Mouse (Mus musculus) embryonic facial prominence, embryonic 11.5 days (tissue): ENCODE results near the gene Tubb2a. TPM values are rescaled to one million over a fixed set of nuclear protein-coding genes. Genes with fewer than 3 reads are reported as not detected.
A peak's percentile ranks its signal among the peaks of the same experiment; 100 is the strongest.
"Not testable (repeated sequence)": the region's sequence is repeated elsewhere in the genome, so short reads cannot be mapped to it uniquely, and the experiment has no call there.

Experiments used
- ATAC-seq: fragments of 200-750 bp; cut with Nextera tagmentation; replicated peaks from 2 replicates; pipeline ENCODE4 v1.8.0; 2017; ENCODE audit warnings: low read depth; ENCODE audit not compliant: insufficient number of reproducible peaks, low FRiP score, low TSS enrichment
- DNase-seq: peaks from one replicate; pipeline ENCODE4 v3.0.0-alpha.2; 2015; ENCODE audit warnings: low spot score
- H3K27ac ChIP-seq: fragments of 300-500 bp; sonication (generic); replicated peaks from 2 replicates; pipeline ENCODE4 v1.5.1; 2014; ENCODE audit warnings: mild to moderate bottlenecking, low read depth, low read length, control low read depth
- H3K27me3 ChIP-seq: fragments of 300-500 bp; sonication (generic); 2 replicates; pipeline ENCODE4 v1.6.1; 2014; ENCODE audit warnings: mild to moderate bottlenecking, low read length, moderate library complexity, mixed read lengths; ENCODE audit not compliant: control insufficient read depth, insufficient read depth
- H3K36me3 ChIP-seq: fragments of 300-500 bp; sonication (generic); replicated peaks from 2 replicates; pipeline ENCODE4 v1.6.1; 2014; ENCODE audit warnings: low read depth, mild to moderate bottlenecking, low read length, moderate library complexity, mixed read lengths; ENCODE audit not compliant: control insufficient read depth, insufficient read depth
- H3K4me1 ChIP-seq: fragments of 300-500 bp; sonication (generic); 2 replicates; pipeline ENCODE4 v1.6.1; 2014; ENCODE audit warnings: low read length, mixed read lengths; ENCODE audit not compliant: control insufficient read depth, insufficient read depth
- H3K4me2 ChIP-seq: fragments of 300-500 bp; sonication (generic); 2 replicates; pipeline ENCODE4 v1.6.1; 2014; ENCODE audit warnings: low read depth, mild to moderate bottlenecking, control low read depth, low read length, moderate library complexity
- H3K4me3 ChIP-seq: fragments of 300-500 bp; sonication (generic); 2 replicates; pipeline ENCODE4 v1.5.1; 2014; ENCODE audit warnings: low read depth, low read length, control low read depth
- H3K9ac ChIP-seq: fragments of 300-500 bp; sonication (generic); replicated peaks from 2 replicates; pipeline ENCODE4 v1.6.1; 2014; ENCODE audit warnings: mild to moderate bottlenecking, control low read depth, low read length
- H3K9me3 ChIP-seq: fragments of 300-500 bp; sonication (generic); replicated peaks from 2 replicates; pipeline ENCODE4 v1.6.1; 2016; ENCODE audit warnings: mild to moderate bottlenecking, low read length, inconsistent platforms, mixed read lengths; ENCODE audit not compliant: control insufficient read depth
- WGBS: fragments of 180-500 bp; shearing (Covaris S2); extraction: QIAGEN DNeasy Blood & Tissue Kit; methylation state at CpG from one replicate; pipeline ENCODE4 v1.1.7; 2014; 5-methylcytosine and 5-hydroxymethylcytosine counted together
- polyA plus RNA-seq: library from polyadenylated mRNA; unstranded; fragments of >200 nt; fragmentation: Nextera tagmentation; extraction: Ambion mirVana; gene quantifications from 2 replicates; pipeline ENCODE4 v1.2.1, GENCODE M21; 2014

The Tubb2a gene
- polyA plus RNA-seq, 1 experiment from 2014 or later = 115 TPM

GRCm38 (mm10) chr13:34088201-34088649 lies 10.4 kb upstream of the Tubb2a start:
- not testable (repeated sequence) for H3K27ac ChIP-seq, H3K4me1 ChIP-seq, DNase-seq, H3K27me3 ChIP-seq, H3K36me3 ChIP-seq, H3K4me3 ChIP-seq, H3K9ac ChIP-seq, H3K9me3 ChIP-seq, H3K4me2 ChIP-seq
- ATAC-seq = peak; percentile 42; the same call in 1 of the 2 replicates
- 68% methylated on average over 5 of the region's 5 CpGs for WGBS

- H3K4me3 ChIP-seq = no peak overlapping the region
- ATAC-seq = no peak
- DNase-seq = no peak
- H3K27ac ChIP-seq = no peak overlapping the region
- H3K4me2 ChIP-seq = no peak overlapping the region
- no peaks in the 10 kb centered on the region for H3K36me3 ChIP-seq
- H3K9ac ChIP-seq = no peak overlapping the region
- no peaks in the 10 kb centered on the region for H3K9me3 ChIP-seq
- H3K27me3 ChIP-seq = no peaks in the 10 kb centered on the region
- H3K4me1 ChIP-seq = no peaks in the 10 kb centered on the region
- WGBS = 67% methylated on average over 7 of the region's 7 CpGs
Measured at GRCm38 (mm10) chr13:34087052-34087812, 9.4 kb upstream of the Tubb2a start.

GRCm38 (mm10) chr13:34084026-34084750 lies 6.4 kb upstream of the Tubb2a start:
- ATAC-seq = no peak
- Histone ChIP-seq H3K36me3 (no peaks in the 10 kb centered on the region), H3K27ac (no peak overlapping the region), H3K9me3 (no peaks in the 10 kb centered on the region), H3K27me3 (no peaks in the 10 kb centered on the region), H3K4me2 (no peak overlapping the region), H3K4me3 (no peak overlapping the region), H3K9ac (no peak overlapping the region), H3K4me1 (no peaks in the 10 kb centered on the region)
- DNase-seq = no peak
- 69% methylated on average over 9 of the region's 9 CpGs for WGBS

GRCm38 (mm10) chr13:34081926-34082325 lies 4.1 kb upstream of the Tubb2a start:
- Histone ChIP-seq H3K4me1 (no peaks in the 10 kb centered on the region), H3K9ac (no peak overlapping the region), H3K9me3 (no peaks in the 10 kb centered on the region), H3K4me3 (no peak overlapping the region), H3K27me3 (no peaks in the 10 kb centered on the region), H3K4me2 (no peak overlapping the region), H3K27ac (no peak overlapping the region), H3K36me3 (no peaks in the 10 kb centered on the region)
- whole genome bisulfite sequencing = 83% methylated on average over 4 of the region's 4 CpGs
- ATAC-seq (no peak), DNase-seq (no peak)

GRCm38 (mm10) chr13:34079801-34080200 lies 2.0 kb upstream of the Tubb2a start:
- no peak overlapping the region for H3K4me3 ChIP-seq
- no peaks in the 10 kb centered on the region for H3K9me3 ChIP-seq
- no peak overlapping the region for H3K27ac ChIP-seq
- ATAC-seq (no peak), DNase-seq (no peak)
- no peaks in the 10 kb centered on the region for H3K36me3 ChIP-seq
- H3K4me1 ChIP-seq = no peaks in the 10 kb centered on the region
- H3K9ac ChIP-seq = no peak overlapping the region
- no peaks in the 10 kb centered on the region for H3K27me3 ChIP-seq
- 86% methylated on average over 3 of the region's 3 CpGs for WGBS
- H3K4me2 ChIP-seq = no peak overlapping the region

GRCm38 (mm10) chr13:34078500-34079280 lies 883 bp upstream of the Tubb2a start:
- peak; percentile 19; the same call in 1 of the 2 replicates for ATAC-seq

GRCm38 (mm10) chr13:34076561-34077491 lies 981 bp downstream of the Tubb2a start:
- H3K36me3 ChIP-seq = no peaks in the 10 kb centered on the region
- ATAC-seq = no peak; the same call in 1 of the 2 replicates
- H3K9ac ChIP-seq = peak overlapping the region; percentile 18; the same call in 1 of the 2 replicates

More at GRCm38 (mm10) chr13:34078500-34079280, 883 bp upstream of the Tubb2a start:
- Histone ChIP-seq H3K9me3 (no peaks in the 10 kb centered on the region), H3K27ac (no peak overlapping the region), H3K9ac (peak overlapping the region; percentile 67), H3K27me3 (no peaks in the 10 kb centered on the region), H3K4me2 (peak overlapping the region; percentile 80), H3K36me3 (no peaks in the 10 kb centered on the region), H3K4me3 (peak overlapping the region; percentile 50; the same call in 1 of the 2 replicates), H3K4me1 (no peaks in the 10 kb centered on the region)
- WGBS = 38% methylated on average over 16 of the region's 16 CpGs
- no peak for DNase-seq

More at GRCm38 (mm10) chr13:34076561-34077491, 981 bp downstream of the Tubb2a start:
- no peaks in the 10 kb centered on the region for H3K9me3 ChIP-seq
- H3K4me2 ChIP-seq = peak overlapping the region; percentile 3
- WGBS = 62% methylated on average over 20 of the region's 20 CpGs
- DNase-seq = peak; percentile 15
- no peaks in the 10 kb centered on the region for H3K27me3 ChIP-seq
- H3K4me1 ChIP-seq = no peaks in the 10 kb centered on the region
- peak overlapping the region; percentile 50; the same call in 1 of the 2 replicates for H3K4me3 ChIP-seq
- no peak overlapping the region for H3K27ac ChIP-seq
